Mouse (Mus musculus): ENCODE results near the gene Tmem132e.

The Tmem132e gene

GRCm38 (mm10) chr11:82428801-82429200, 40.1 kb downstream of the Tmem132e start:
- no peak for DNase-seq (ENCODE audit: extremely low spot score, low read depth, low spot score)

GRCm38 (mm10) chr11:82434091-82434831, 45.6 kb downstream of the Tmem132e start:
- no peak for DNase-seq (ENCODE audit: extremely low spot score, low read depth, low spot score)

GRCm38 (mm10) chr11:82434832-82435182, 46.1 kb downstream of the Tmem132e start:
- DNase-seq (ENCODE audit: extremely low spot score, low read depth, low spot score) = no peak

GRCm38 (mm10) chr11:82448485-82448884, 59.8 kb downstream of the Tmem132e start:
- no peak for DNase-seq (ENCODE audit: extremely low spot score, low read depth, low spot score)

GRCm38 (mm10) chr11:82452516-82452915, 63.8 kb downstream of the Tmem132e start:
- DNase-seq (ENCODE audit: extremely low spot score, low read depth, low spot score) = no peak

GRCm38 (mm10) chr11:82453230-82453629, 64.5 kb downstream of the Tmem132e start:
- DNase-seq (ENCODE audit: extremely low spot score, low read depth, low spot score) = no peak

- DNase-seq (ENCODE audit: extremely low spot score, low read depth, low spot score) = no peak
Measured at GRCm38 (mm10) chr11:82461326-82461725, 72.6 kb downstream of the Tmem132e start.

- no peak for DNase-seq (ENCODE audit: extremely low spot score, low read depth, low spot score)
Measured at GRCm38 (mm10) chr11:82465536-82465935, 76.8 kb downstream of the Tmem132e start.

- DNase-seq (ENCODE audit: extremely low spot score, low read depth, low spot score) = no peak
Measured at GRCm38 (mm10) chr11:82467218-82467617, 78.5 kb downstream of the Tmem132e start.

GRCm38 (mm10) chr11:82471076-82471475, 82.4 kb downstream of the Tmem132e start:
- no peak for DNase-seq (ENCODE audit: extremely low spot score, low read depth, low spot score)

- DNase-seq (ENCODE audit: extremely low spot score, low read depth, low spot score) = no peak
Measured at GRCm38 (mm10) chr11:82473137-82473621, 84.5 kb downstream of the Tmem132e start.

- DNase-seq (ENCODE audit: extremely low spot score, low read depth, low spot score) = no peak
Measured at GRCm38 (mm10) chr11:82476092-82476491, 87.4 kb downstream of the Tmem132e start.

- no peak for DNase-seq (ENCODE audit: extremely low spot score, low read depth, low spot score)
Measured at GRCm38 (mm10) chr11:82477412-82477811, 88.7 kb downstream of the Tmem132e start.

- no peak for DNase-seq (ENCODE audit: extremely low spot score, low read depth, low spot score)
Measured at GRCm38 (mm10) chr11:82480941-82481340, 92.2 kb downstream of the Tmem132e start.

GRCm38 (mm10) chr11:82487359-82488086, 98.8 kb downstream of the Tmem132e start:
- peak; percentile 12 for DNase-seq (ENCODE audit: extremely low spot score, low read depth, low spot score)

- no peak for DNase-seq (ENCODE audit: extremely low spot score, low read depth, low spot score)
Measured at GRCm38 (mm10) chr11:82490896-82491295, 102.2 kb downstream of the Tmem132e start.
